Mouse (Mus musculus): ENCODE measurements around the gene Dclk2.

DNA sequence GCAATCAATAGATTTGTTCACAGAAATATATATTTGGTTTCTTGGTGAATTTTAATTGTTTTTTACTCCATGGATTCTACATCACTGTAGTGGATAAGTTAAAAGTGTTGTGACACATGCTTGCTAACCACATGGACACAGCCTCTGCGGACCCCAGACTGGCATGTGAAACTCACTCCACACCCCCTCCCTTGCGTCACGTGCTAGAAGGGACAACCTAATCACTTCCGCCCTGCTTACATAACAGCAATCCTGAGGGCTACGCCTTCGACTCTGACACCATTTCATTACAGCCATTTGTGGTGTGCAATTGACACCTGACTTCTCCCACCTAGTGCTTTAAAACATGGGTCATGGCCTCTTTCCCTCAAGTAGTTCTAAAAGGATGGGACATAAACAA, 36.7 kb downstream of the Dclk2 start:
- no peak for TF ChIP-seq GATA1 (IDR thresholded peaks at IDR 0.05; ENCODE audit: low read length)
- TF ChIP-seq TAL1 (IDR thresholded peaks at IDR 0.05; ENCODE audit: low read length) = no peak
